Mouse (Mus musculus): ENCODE results near the gene Rbpjl. TPM values are rescaled to one million over a fixed set of nuclear protein-coding genes. Genes with fewer than 3 reads are reported as not detected.

The Rbpjl gene
- polyA plus RNA-seq, 1 experiment = not detected

DNA sequence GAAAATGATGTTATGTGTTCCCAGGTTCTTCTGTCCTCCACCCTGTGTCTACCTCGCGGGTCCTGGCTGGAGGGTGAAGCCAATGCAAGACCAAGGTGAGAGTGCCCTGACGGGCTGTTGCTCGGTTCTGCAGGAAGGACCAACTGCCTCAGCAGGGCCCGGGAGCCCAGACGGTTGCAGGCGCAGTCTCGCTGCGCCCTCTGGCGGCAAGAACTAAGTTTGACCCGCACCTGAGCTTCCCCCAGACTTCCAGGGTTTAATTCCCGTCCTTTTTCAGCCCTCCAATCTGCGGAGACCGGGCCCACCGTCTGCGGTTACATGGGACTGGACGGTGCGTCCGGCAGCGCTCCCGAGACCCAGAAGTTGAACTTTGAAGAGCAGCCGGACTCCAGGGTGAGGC lies 4.8 kb downstream of the Rbpjl start:
- H3K27ac ChIP-seq (ENCODE audit: insufficient read depth, low read length) = no peak overlapping the region
- TF ChIP-seq POLR2A (IDR thresholded peaks at IDR 0.05; ENCODE audit: low read depth, low read length) = no peak
- peak; percentile 83 for TF ChIP-seq CTCF (IDR thresholded peaks at IDR 0.05; ENCODE audit: borderline replicate concordance, insufficient read depth, low read length)
- H3K4me1 ChIP-seq (ENCODE audit: control insufficient read depth, insufficient read depth, low read length) = 0 out of 2 replicates have a peak, but pooled peaks cover 2% of the 10 kb centered on the region
- H3K4me3 ChIP-seq (ENCODE audit: insufficient read depth, low read length) = no peak overlapping the region

DNA sequence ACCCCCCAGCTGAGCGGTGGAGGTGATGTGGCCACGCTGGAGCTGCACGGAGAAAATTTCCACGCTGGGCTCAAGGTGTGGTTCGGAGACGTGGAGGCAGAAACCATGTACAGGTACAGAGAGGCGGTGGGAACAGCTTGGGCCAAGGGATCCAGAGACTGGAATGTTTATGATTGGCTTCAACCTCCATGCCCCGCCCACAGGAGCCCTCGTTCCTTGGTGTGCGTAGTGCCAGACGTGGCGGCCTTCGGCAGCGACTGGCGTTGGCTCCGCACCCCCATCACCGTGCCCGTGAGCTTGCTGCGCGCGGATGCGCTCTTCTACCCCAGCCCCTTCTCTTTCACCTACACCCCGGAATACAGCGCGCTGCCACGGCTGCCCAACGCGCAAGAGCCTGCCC lies 11.2 kb downstream of the Rbpjl start:
- TF ChIP-seq CTCF (IDR thresholded peaks at IDR 0.05; ENCODE audit: borderline replicate concordance, insufficient read depth, low read length) = no peak
- no peak for TF ChIP-seq POLR2A (IDR thresholded peaks at IDR 0.05; ENCODE audit: low read depth, low read length)
- Histone ChIP-seq H3K27ac (ENCODE audit: insufficient read depth, low read length) (no peak overlapping the region), H3K4me1 (ENCODE audit: control insufficient read depth, insufficient read depth, low read length) (no peaks in the 10 kb centered on the region), H3K4me3 (ENCODE audit: insufficient read depth, low read length) (no peak overlapping the region)

DNA sequence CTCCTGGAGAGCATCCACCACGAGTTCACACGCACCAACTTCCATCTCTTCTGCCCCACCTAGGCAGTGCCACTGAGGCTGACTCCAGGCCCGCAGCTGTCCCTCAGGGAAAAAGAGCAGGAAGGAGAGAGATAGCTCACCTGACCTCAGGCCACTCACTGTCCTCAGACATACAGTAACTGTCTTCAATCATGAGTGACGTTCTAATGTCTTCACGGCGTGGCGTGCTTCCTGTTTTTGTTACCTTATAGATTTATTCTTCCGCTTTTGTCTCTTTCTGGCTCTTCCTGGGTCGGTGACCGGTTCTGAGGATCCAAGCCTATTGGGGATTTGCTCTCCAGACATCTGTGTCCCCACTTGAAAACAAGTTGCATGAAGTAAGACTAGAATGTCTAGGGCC lies 11.6 kb downstream of the Rbpjl start:
- H3K4me1 ChIP-seq (ENCODE audit: control insufficient read depth, insufficient read depth, low read length) = no peaks in the 10 kb centered on the region
- H3K4me3 ChIP-seq (ENCODE audit: insufficient read depth, low read length) = no peak overlapping the region
- TF ChIP-seq POLR2A (IDR thresholded peaks at IDR 0.05; ENCODE audit: low read depth, low read length) = no peak
- no peak for TF ChIP-seq CTCF (IDR thresholded peaks at IDR 0.05; ENCODE audit: borderline replicate concordance, insufficient read depth, low read length)
- no peak overlapping the region for H3K27ac ChIP-seq (ENCODE audit: insufficient read depth, low read length)

DNA sequence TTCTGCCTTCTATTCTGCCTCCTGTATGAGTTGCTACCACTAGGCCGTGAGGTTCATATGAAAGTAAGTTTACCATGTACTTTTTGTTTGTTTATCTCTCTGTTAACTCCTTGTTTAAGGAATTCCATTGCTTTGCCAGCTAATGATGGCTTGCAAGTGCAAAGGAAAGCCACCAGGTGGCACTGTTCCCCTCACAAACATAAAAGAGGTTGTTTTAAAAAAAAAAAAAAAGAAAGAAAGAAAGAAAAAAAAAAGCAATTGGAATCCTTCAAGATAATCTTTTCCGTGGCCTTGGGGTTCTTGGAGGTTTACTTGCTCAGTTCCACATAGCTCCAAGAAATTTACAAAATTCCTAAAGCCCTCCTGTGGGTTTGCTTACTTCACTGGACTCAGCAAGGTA lies 14.3 kb downstream of the Rbpjl start:
- no peak overlapping the region for H3K27ac ChIP-seq (ENCODE audit: insufficient read depth, low read length)
- H3K4me3 ChIP-seq (ENCODE audit: insufficient read depth, low read length) = no peak overlapping the region
- no peaks in the 10 kb centered on the region for H3K4me1 ChIP-seq (ENCODE audit: control insufficient read depth, insufficient read depth, low read length)
- TF ChIP-seq CTCF (IDR thresholded peaks at IDR 0.05; ENCODE audit: borderline replicate concordance, insufficient read depth, low read length) (no peak), POLR2A (IDR thresholded peaks at IDR 0.05; ENCODE audit: low read depth, low read length) (no peak)

DNA sequence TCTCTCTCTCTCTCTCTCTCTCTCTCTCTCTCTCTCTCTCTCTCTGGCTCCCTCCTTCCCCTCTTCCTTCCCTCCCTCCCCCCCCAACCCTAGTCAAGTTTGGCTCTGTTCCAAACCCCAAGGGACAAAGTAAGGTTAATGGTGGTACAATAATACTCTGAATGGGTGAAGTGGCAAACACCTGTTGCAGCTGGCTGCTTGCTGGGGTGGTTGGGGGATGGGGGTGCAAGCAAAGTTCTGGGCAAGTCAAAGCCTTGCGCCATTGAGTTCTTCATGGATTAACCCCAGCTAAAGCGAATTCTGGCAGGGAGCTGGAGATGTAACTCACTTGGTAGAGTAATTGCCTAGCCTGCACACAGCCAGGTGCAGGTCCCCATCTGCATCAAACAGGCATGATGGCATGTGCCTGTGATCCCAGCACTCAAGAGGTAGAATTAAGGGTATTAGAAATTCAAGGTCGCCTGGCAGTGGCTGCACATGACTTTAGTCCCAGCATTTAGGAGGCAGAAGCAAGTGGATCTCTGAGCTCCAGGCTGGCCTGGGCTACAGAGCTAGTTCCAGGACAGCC lies 15.5 kb downstream of the Rbpjl start:
- TF ChIP-seq CTCF (IDR thresholded peaks at IDR 0.05; ENCODE audit: borderline replicate concordance, insufficient read depth, low read length) (no peak), POLR2A (IDR thresholded peaks at IDR 0.05; ENCODE audit: low read depth, low read length) (no peak)
- no peak overlapping the region for H3K27ac ChIP-seq (ENCODE audit: insufficient read depth, low read length)
- no peak overlapping the region for H3K4me3 ChIP-seq (ENCODE audit: insufficient read depth, low read length)
- no peaks in the 10 kb centered on the region for H3K4me1 ChIP-seq (ENCODE audit: control insufficient read depth, insufficient read depth, low read length)

DNA sequence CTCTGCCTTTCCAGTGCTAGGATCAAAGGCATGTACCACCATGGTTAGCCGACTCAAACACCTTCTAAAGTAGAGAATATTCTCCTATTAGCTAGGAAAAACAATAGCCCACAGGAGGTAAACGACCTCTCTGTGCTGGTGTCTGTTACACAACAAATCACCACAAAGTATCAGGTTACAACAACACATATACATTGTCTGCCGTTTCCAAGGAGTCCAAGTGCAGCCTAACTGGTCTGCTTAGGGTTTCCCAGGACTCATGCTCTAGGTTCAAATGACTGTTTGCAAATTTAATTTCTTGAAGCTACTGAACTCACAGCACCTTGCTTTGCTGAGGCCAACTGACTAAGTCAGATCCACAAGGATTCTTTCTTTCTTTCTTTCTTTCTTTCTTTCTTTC lies 16.5 kb downstream of the Rbpjl start:
- Histone ChIP-seq H3K4me1 (ENCODE audit: control insufficient read depth, insufficient read depth, low read length) (no peaks in the 10 kb centered on the region), H3K4me3 (ENCODE audit: insufficient read depth, low read length) (no peak overlapping the region), H3K27ac (ENCODE audit: insufficient read depth, low read length) (no peak overlapping the region)
- TF ChIP-seq CTCF (IDR thresholded peaks at IDR 0.05; ENCODE audit: borderline replicate concordance, insufficient read depth, low read length) = no peak
- TF ChIP-seq POLR2A (IDR thresholded peaks at IDR 0.05; ENCODE audit: low read depth, low read length) = no peak

DNA sequence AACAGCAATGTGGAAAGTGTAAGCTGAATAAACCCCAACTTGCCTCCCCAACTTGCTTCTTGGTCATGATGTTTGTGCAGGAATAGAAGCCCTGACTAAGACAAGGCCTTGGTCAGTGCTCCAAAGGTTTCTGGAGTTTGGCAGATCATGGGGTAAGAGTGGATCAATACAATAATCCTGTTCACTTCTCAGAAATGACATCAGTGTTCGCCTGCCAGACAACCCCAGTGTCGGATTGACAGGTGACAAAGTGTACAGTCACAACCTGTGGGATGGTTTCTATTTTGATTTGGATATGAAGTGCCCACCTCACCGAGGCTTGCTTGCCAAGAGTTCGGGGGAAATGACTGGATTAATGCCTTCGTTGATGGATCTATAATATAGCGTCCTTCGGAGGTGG lies 18.4 kb downstream of the Rbpjl start:
- no peak overlapping the region for H3K27ac ChIP-seq (ENCODE audit: insufficient read depth, low read length)
- TF ChIP-seq CTCF (IDR thresholded peaks at IDR 0.05; ENCODE audit: borderline replicate concordance, insufficient read depth, low read length) (no peak), POLR2A (IDR thresholded peaks at IDR 0.05; ENCODE audit: low read depth, low read length) (no peak)
- H3K4me1 ChIP-seq (ENCODE audit: control insufficient read depth, insufficient read depth, low read length) = no peaks in the 10 kb centered on the region
- no peak overlapping the region for H3K4me3 ChIP-seq (ENCODE audit: insufficient read depth, low read length)

DNA sequence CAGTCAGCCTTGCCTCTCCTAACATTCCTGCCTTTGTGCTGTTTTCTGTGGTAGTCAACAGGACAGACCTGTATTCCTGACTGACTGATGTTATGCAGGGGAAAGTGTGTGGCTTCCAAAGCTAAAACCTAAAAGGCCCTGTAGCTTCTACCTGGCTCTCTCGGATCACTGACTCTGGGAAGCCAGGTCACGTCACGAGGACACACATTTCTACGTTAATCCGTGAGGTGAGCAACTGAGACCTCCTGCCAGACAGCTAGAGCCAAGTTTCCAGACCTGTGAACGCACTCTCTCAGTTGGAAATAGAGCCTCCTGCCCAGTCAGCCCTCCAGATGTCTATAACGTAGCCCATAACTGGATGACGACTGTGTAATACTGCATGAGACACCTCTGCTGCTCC lies 19.0 kb downstream of the Rbpjl start:
- Histone ChIP-seq H3K4me3 (ENCODE audit: insufficient read depth, low read length) (no peak overlapping the region), H3K27ac (ENCODE audit: insufficient read depth, low read length) (no peak overlapping the region), H3K4me1 (ENCODE audit: control insufficient read depth, insufficient read depth, low read length) (no peaks in the 10 kb centered on the region)
- no peak for TF ChIP-seq CTCF (IDR thresholded peaks at IDR 0.05; ENCODE audit: borderline replicate concordance, insufficient read depth, low read length)
- TF ChIP-seq POLR2A (IDR thresholded peaks at IDR 0.05; ENCODE audit: low read depth, low read length) = no peak

DNA sequence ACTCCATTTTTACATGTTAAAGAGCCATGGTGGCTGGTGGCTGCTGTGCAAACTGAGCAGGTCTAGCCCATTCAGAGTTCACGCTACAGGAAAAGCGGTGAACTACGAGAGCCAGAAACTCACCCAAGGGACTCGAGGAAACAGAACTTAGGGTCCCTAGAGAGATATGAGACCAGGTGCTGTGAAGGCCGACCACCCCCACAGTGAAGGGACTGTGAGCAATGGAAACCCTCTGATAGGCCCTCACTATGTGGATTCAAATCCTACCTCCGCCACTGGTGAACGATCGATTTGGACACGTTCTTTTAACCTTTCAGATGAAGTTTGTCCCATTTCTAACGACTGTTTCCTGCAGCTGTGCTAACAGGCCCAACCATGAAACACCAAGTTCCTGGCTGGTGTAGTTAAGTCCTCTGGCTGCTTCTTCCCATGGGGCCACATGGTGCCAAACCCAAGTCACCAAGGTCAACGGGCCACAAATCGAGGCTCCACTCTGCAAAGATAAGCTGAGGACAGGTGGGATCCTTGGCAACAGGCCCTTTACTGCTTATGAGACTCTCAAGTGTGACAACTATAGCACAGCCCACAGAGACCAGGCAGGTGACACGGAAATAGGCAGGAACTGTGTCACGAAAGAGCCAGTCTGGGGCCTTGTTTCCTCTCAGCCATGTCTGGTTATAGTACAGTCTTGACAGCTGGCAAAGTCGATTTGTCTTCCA lies 19.9 kb downstream of the Rbpjl start:
- no peak for TF ChIP-seq POLR2A (IDR thresholded peaks at IDR 0.05; ENCODE audit: low read depth, low read length)
- no peak for TF ChIP-seq CTCF (IDR thresholded peaks at IDR 0.05; ENCODE audit: borderline replicate concordance, insufficient read depth, low read length)
- no peak overlapping the region for H3K27ac ChIP-seq (ENCODE audit: insufficient read depth, low read length)
- H3K4me3 ChIP-seq (ENCODE audit: insufficient read depth, low read length) = no peak overlapping the region
- H3K4me1 ChIP-seq (ENCODE audit: control insufficient read depth, insufficient read depth, low read length) = no peaks in the 10 kb centered on the region

DNA sequence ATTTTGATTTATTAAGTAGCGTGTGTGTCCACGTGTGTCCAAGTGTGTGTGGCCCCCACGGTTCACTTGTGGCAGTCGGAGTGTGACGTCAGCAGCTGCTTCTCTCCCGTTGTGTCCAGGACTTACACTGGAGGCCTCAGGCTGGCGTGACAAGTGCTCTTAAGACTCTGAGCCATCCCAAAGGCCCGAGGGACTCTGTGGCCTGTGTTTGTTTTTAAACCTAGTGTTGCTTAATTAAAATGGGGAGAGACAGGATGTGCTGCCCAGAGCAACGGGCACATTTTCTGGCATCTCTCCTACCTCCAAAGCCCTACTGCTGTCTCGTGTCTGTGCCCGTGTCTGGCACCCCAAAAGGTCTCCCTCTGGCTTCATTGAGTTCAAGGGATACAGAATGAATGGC lies 20.5 kb downstream of the Rbpjl start:
- TF ChIP-seq CTCF (IDR thresholded peaks at IDR 0.05; ENCODE audit: borderline replicate concordance, insufficient read depth, low read length) (no peak), POLR2A (IDR thresholded peaks at IDR 0.05; ENCODE audit: low read depth, low read length) (no peak)
- H3K27ac ChIP-seq (ENCODE audit: insufficient read depth, low read length) = no peak overlapping the region
- no peak overlapping the region for H3K4me3 ChIP-seq (ENCODE audit: insufficient read depth, low read length)
- no peaks in the 10 kb centered on the region for H3K4me1 ChIP-seq (ENCODE audit: control insufficient read depth, insufficient read depth, low read length)
